Mouse (Mus musculus): Measurements from ENCODE around the gene Cd99l2. TPM values are rescaled to one million over a fixed set of nuclear protein-coding genes. Genes with fewer than 3 reads are reported as not detected.

Cd99l2 gene
- polyA plus RNA-seq, 1 experiment, result 22.5 TPM

- Histone ChIP-seq H3ac (ENCODE audit: control insufficient read depth, insufficient read length, low read depth) (no peak overlapping the region), H3K27me3 (ENCODE audit: control insufficient read depth, insufficient read depth, insufficient read length) (no peaks in the 10 kb centered on the region), H3K79me2 (ENCODE audit: control insufficient read depth, insufficient read depth) (peaks cover 4% of the 10 kb centered on the region), H3K36me3 (ENCODE audit: control insufficient read depth, insufficient read depth) (peaks cover 2% of the 10 kb centered on the region), H3K79me3 (ENCODE audit: low read depth) (no peaks in the 10 kb centered on the region), H3K4me3 (ENCODE audit: insufficient read depth, poor library complexity, severe bottlenecking) (no peak overlapping the region)
- TF ChIP-seq USF1 (IDR thresholded peaks at IDR 0.05; ENCODE audit: low read depth) (no peak), MYOG (IDR thresholded peaks at IDR 0.05; ENCODE audit: control insufficient read depth, extremely low read depth, insufficient read length) (no peak), CEBPB (IDR thresholded peaks at IDR 0.05; ENCODE audit: low read depth) (no peak), MYOD1 (IDR thresholded peaks at IDR 0.05; ENCODE audit: control insufficient read depth, insufficient read length, low read depth) (no peak), CTCF (IDR thresholded peaks at IDR 0.05; ENCODE audit: control insufficient read depth, insufficient read depth, insufficient read length) (no peak), MAX (IDR thresholded peaks at IDR 0.05) (no peak), FOSL1 (IDR thresholded peaks at IDR 0.05; ENCODE audit: insufficient read depth, low read length, poor library complexity, severe bottlenecking) (no peak)
Observed at GRCm38 (mm10) chrX:71482244-71482643, 10.4 kb downstream of the Cd99l2 start.

GRCm38 (mm10) chrX:71475992-71476391, 16.7 kb downstream of the Cd99l2 start:
- no peaks in the 10 kb centered on the region for H3K36me3 ChIP-seq (ENCODE audit: control insufficient read depth, insufficient read depth)
- no peak for TF ChIP-seq MYOD1 (IDR thresholded peaks at IDR 0.05; ENCODE audit: control insufficient read depth, insufficient read length, low read depth)
- no peak for TF ChIP-seq CTCF (IDR thresholded peaks at IDR 0.05; ENCODE audit: control insufficient read depth, insufficient read depth, insufficient read length)
- TF ChIP-seq FOSL1 (IDR thresholded peaks at IDR 0.05; ENCODE audit: insufficient read depth, low read length, poor library complexity, severe bottlenecking), result no peak
- TF ChIP-seq MAX (IDR thresholded peaks at IDR 0.05), result no peak
- TF ChIP-seq CEBPB (IDR thresholded peaks at IDR 0.05; ENCODE audit: low read depth), result no peak
- TF ChIP-seq MYOG (IDR thresholded peaks at IDR 0.05; ENCODE audit: control insufficient read depth, extremely low read depth, insufficient read length), result no peak
- TF ChIP-seq USF1 (IDR thresholded peaks at IDR 0.05; ENCODE audit: low read depth), result no peak

DNA sequence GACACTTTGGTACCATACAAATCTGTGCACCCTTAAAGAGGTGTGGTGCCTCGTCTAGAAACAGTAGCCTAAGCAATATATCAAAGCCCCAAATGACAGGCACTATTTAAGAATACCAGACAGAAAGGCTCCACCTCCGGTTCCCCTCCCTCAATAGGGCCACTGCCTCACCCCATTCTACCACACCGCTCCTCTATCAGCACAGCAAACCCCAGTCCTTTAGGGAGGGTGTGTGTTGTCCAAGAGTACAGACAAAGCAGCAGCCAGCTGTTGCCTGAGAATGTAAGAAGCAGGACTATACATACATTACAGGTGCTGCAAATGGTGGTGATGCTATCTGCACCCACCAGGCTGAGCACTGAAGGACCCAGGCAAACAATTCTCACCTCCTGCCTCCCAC, 17.2 kb downstream of the Cd99l2 start:
- Histone ChIP-seq H3K27me3 (ENCODE audit: control insufficient read depth, insufficient read depth, insufficient read length) (no peaks in the 10 kb centered on the region), H3ac (ENCODE audit: control insufficient read depth, insufficient read length, low read depth) (no peak overlapping the region), H3K79me2 (ENCODE audit: control insufficient read depth, insufficient read depth) (no peaks in the 10 kb centered on the region), H3K36me3 (ENCODE audit: control insufficient read depth, insufficient read depth) (no peaks in the 10 kb centered on the region), H3K4me3 (ENCODE audit: insufficient read depth, poor library complexity, severe bottlenecking) (no peak overlapping the region), H3K79me3 (ENCODE audit: low read depth) (no peaks in the 10 kb centered on the region)
- TF ChIP-seq FOSL1 (IDR thresholded peaks at IDR 0.05; ENCODE audit: insufficient read depth, low read length, poor library complexity, severe bottlenecking), result no peak
- no peak for TF ChIP-seq USF1 (IDR thresholded peaks at IDR 0.05; ENCODE audit: low read depth)
- no peak for TF ChIP-seq MAX (IDR thresholded peaks at IDR 0.05)

More at GRCm38 (mm10) chrX:71475992-71476391, 16.7 kb downstream of the Cd99l2 start:
- Histone ChIP-seq H3ac (ENCODE audit: control insufficient read depth, insufficient read length, low read depth) (no peak overlapping the region), H3K79me3 (ENCODE audit: low read depth) (no peaks in the 10 kb centered on the region), H3K27me3 (ENCODE audit: control insufficient read depth, insufficient read depth, insufficient read length) (no peaks in the 10 kb centered on the region), H3K79me2 (ENCODE audit: control insufficient read depth, insufficient read depth) (no peaks in the 10 kb centered on the region), H3K4me3 (ENCODE audit: insufficient read depth, poor library complexity, severe bottlenecking) (no peak overlapping the region)

DNA sequence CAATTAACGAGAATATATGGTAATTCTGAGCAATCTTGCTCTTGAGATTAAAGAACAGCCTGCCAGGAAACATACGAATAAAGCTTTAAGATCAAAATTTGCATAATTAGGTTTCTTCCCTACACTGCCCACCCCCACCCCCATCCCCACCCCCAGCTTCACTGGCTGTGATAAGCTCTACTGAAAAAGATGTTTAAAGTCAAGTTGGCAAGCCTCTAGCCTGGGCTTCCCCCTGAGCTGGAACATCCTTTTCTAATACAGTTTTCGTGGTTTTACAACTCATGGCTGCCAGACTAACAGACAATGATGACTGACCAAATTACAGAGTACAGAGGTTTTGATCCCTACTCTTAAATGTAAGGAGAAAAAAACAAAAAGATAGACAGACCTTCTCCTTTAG, 17.6 kb downstream of the Cd99l2 start:
- Histone ChIP-seq H3K79me2 (ENCODE audit: control insufficient read depth, insufficient read depth) (no peaks in the 10 kb centered on the region), H3K4me3 (ENCODE audit: insufficient read depth, poor library complexity, severe bottlenecking) (no peak overlapping the region), H3K79me3 (ENCODE audit: low read depth) (no peaks in the 10 kb centered on the region), H3ac (ENCODE audit: control insufficient read depth, insufficient read length, low read depth) (no peak overlapping the region), H3K27me3 (ENCODE audit: control insufficient read depth, insufficient read depth, insufficient read length) (no peaks in the 10 kb centered on the region), H3K36me3 (ENCODE audit: control insufficient read depth, insufficient read depth) (no peaks in the 10 kb centered on the region)
- no peak for TF ChIP-seq FOSL1 (IDR thresholded peaks at IDR 0.05; ENCODE audit: insufficient read depth, low read length, poor library complexity, severe bottlenecking)
- TF ChIP-seq MYOD1 (IDR thresholded peaks at IDR 0.05; ENCODE audit: control insufficient read depth, insufficient read length, low read depth), result no peak
- no peak for TF ChIP-seq CTCF (IDR thresholded peaks at IDR 0.05; ENCODE audit: control insufficient read depth, insufficient read depth, insufficient read length)
- TF ChIP-seq MYOG (IDR thresholded peaks at IDR 0.05; ENCODE audit: control insufficient read depth, extremely low read depth, insufficient read length), result no peak
- TF ChIP-seq MAX (IDR thresholded peaks at IDR 0.05), result no peak

- Histone ChIP-seq H3ac (ENCODE audit: control insufficient read depth, insufficient read length, low read depth) (no peak overlapping the region), H3K27me3 (ENCODE audit: control insufficient read depth, insufficient read depth, insufficient read length) (no peaks in the 10 kb centered on the region), H3K4me3 (ENCODE audit: insufficient read depth, poor library complexity, severe bottlenecking) (no peak overlapping the region), H3K79me2 (ENCODE audit: control insufficient read depth, insufficient read depth) (no peaks in the 10 kb centered on the region), H3K79me3 (ENCODE audit: low read depth) (no peaks in the 10 kb centered on the region), H3K36me3 (ENCODE audit: control insufficient read depth, insufficient read depth) (no peaks in the 10 kb centered on the region)
- TF ChIP-seq MAX (IDR thresholded peaks at IDR 0.05) (no peak), FOSL1 (IDR thresholded peaks at IDR 0.05; ENCODE audit: insufficient read depth, low read length, poor library complexity, severe bottlenecking) (no peak), MYOD1 (IDR thresholded peaks at IDR 0.05; ENCODE audit: control insufficient read depth, insufficient read length, low read depth) (no peak), USF1 (IDR thresholded peaks at IDR 0.05; ENCODE audit: low read depth) (no peak), CEBPB (IDR thresholded peaks at IDR 0.05; ENCODE audit: low read depth) (no peak)
Observed at GRCm38 (mm10) chrX:71474296-71474956, 18.2 kb downstream of the Cd99l2 start.

DNA sequence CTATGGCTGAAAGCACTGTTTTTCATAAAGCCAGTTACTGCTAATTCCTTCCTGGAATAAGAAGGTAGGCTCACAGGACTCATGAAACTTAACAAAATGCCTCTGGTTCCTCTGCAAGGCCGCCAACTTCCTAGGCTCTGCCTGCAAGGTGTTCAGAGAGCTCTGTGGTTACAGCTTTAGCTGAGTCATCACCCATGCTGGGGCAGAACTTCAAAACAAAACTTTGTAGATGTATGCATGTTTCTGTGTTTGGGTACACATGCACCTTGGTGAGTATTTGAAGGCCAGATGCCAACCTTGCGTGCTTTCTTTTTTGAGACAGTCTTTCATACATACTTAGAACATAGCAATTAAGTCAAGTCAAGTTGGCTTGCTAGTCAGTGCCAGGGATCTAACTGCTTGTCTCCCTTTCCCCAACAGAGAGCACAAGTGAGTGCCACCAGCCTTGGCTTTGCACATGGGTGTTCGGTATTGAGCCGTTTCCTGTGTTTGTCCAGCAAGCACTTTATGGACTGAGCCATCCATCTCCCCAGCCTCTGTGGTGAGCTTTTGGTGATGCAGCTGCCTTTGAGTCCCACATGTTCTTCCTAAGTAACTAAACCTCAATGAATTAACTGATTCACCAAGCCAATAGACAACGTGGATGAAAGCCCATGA, 23.9 kb downstream of the Cd99l2 start:
- H3ac ChIP-seq (ENCODE audit: control insufficient read depth, insufficient read length, low read depth), result no peak overlapping the region
- H3K4me3 ChIP-seq (ENCODE audit: insufficient read depth, poor library complexity, severe bottlenecking), result no peak overlapping the region
- TF ChIP-seq MAX (IDR thresholded peaks at IDR 0.05) (no peak), MYOG (IDR thresholded peaks at IDR 0.05; ENCODE audit: control insufficient read depth, extremely low read depth, insufficient read length) (no peak), FOSL1 (IDR thresholded peaks at IDR 0.05; ENCODE audit: insufficient read depth, low read length, poor library complexity, severe bottlenecking) (no peak), USF1 (IDR thresholded peaks at IDR 0.05; ENCODE audit: low read depth) (no peak), CEBPB (IDR thresholded peaks at IDR 0.05; ENCODE audit: low read depth) (no peak), MYOD1 (IDR thresholded peaks at IDR 0.05; ENCODE audit: control insufficient read depth, insufficient read length, low read depth) (no peak), CTCF (IDR thresholded peaks at IDR 0.05; ENCODE audit: control insufficient read depth, insufficient read depth, insufficient read length) (no peak)
- H3K27me3 ChIP-seq (ENCODE audit: control insufficient read depth, insufficient read depth, insufficient read length), result no peaks in the 10 kb centered on the region
- peaks cover 1% of the 10 kb centered on the region for H3K79me3 ChIP-seq (ENCODE audit: low read depth)
- H3K79me2 ChIP-seq (ENCODE audit: control insufficient read depth, insufficient read depth), result no peaks in the 10 kb centered on the region
- no peaks in the 10 kb centered on the region for H3K36me3 ChIP-seq (ENCODE audit: control insufficient read depth, insufficient read depth)

All from C2C12 (cell line).